Mouse (Mus musculus): ENCODE measurements at regions not wholly inside any gene's neighbourhood (a gene's known extent, or its start where the extent isn't known, plus 50 kb on each side); places are given as distances from the start of the nearest gene placed in this dataset.
"Not testable (repeated sequence)": the region's sequence is repeated elsewhere in the genome, so short reads cannot be mapped to it uniquely, and the experiment has no call there.

GRCm38 (mm10) chr3:113105979-113106378 is 152.7 kb downstream of the Amy2a5 start:
- H3K4me3 ChIP-seq, result no peak overlapping the region
- intact Hi-C loops (cut with DNase I), result no loop called here
- no peak for TF ChIP-seq CTCF (IDR thresholded peaks at IDR 0.05)
- H3K27ac ChIP-seq, result no peak overlapping the region
- DNase-seq (ENCODE audit: extremely low spot score in 1 of 2, low spot score in 2 of 2), result no peak

- H3K4me3 ChIP-seq; H3K27ac ChIP-seq; intact Hi-C loops (cut with DNase I); DNase-seq (ENCODE audit: extremely low spot score in 1 of 2, low spot score in 2 of 2): not testable (repeated sequence)
These were observed 167.8 kb downstream of the Amy2a5 start for GRCm38 (mm10) chr3:113090850-113091249.

- DNase-seq (ENCODE audit: extremely low spot score in 1 of 2, low spot score in 2 of 2), result peak; percentile 47 to 66
- peak; percentile 72 for TF ChIP-seq CTCF (IDR thresholded peaks at IDR 0.05)
- intact Hi-C loops (cut with DNase I), result no loop called here
- Histone ChIP-seq H3K4me3 (no peak overlapping the region), H3K27ac (no peak overlapping the region)
These were observed 177.9 kb downstream of the Amy2a5 start for GRCm38 (mm10) chr3:113080704-113081103.
